Mouse (Mus musculus) liver, postnatal 0 days (tissue): Measurements from ENCODE around the gene Hacl1. TPM values are rescaled to one million over a fixed set of nuclear protein-coding genes. Genes with fewer than 3 reads are reported as not detected.
A peak's percentile ranks its signal among the peaks of the same experiment; 100 is the strongest.

Experiments used
- ATAC-seq: fragments of 200-750 bp; cut with Nextera tagmentation; 2 replicates; pipeline ENCODE4 v1.8.0; 2017; ENCODE audit warnings: mild to moderate bottlenecking, moderate library complexity
- DNase-seq: peaks from one replicate; pipeline ENCODE4 v3.0.0-alpha.2; 2016
- H3K27ac ChIP-seq: fragments of 300-500 bp; sonication (generic); 2 replicates; pipeline ENCODE4 v1.5.1; 2014; ENCODE audit warnings: antibody characterized with exemption, moderate library complexity, mild to moderate bottlenecking, low read depth
- H3K27me3 ChIP-seq: fragments of 300-500 bp; sonication (generic); 2 replicates; pipeline ENCODE4 v1.6.1; 2014; ENCODE audit warnings: low read length, control low read depth, mixed read lengths; ENCODE audit not compliant: insufficient read depth
- H3K36me3 ChIP-seq: fragments of 300-500 bp; sonication (generic); replicated peaks from 2 replicates; pipeline ENCODE4 v1.6.1; 2014; ENCODE audit warnings: mild to moderate bottlenecking, control low read depth, low read length, moderate library complexity, mixed read lengths; ENCODE audit not compliant: insufficient read depth
- H3K4me1 ChIP-seq: fragments of 300-500 bp; sonication (generic); 2 replicates; pipeline ENCODE4 v1.6.1; 2014; ENCODE audit warnings: antibody characterized with exemption, mild to moderate bottlenecking, control low read depth; ENCODE audit not compliant: insufficient read depth
- H3K4me2 ChIP-seq: fragments of 300-500 bp; sonication (generic); 2 replicates; pipeline ENCODE4 v1.6.1; 2014; ENCODE audit warnings: low read depth, mild to moderate bottlenecking, low read length, moderate library complexity, mixed read lengths
- H3K4me3 ChIP-seq: fragments of 300-500 bp; sonication (generic); 2 replicates; pipeline ENCODE4 v1.5.1; 2014; ENCODE audit warnings: low read depth, low read length
- H3K9ac ChIP-seq: fragments of 300-500 bp; sonication (generic); replicated peaks from 2 replicates; pipeline ENCODE4 v1.6.1; 2014; ENCODE audit warnings: mild to moderate bottlenecking, moderate library complexity
- H3K9me3 ChIP-seq: fragments of 300-500 bp; sonication (generic); 2 replicates; pipeline ENCODE4 v1.6.1; 2016; ENCODE audit warnings: mild to moderate bottlenecking, control low read depth, low read length, mixed read lengths
- CTCF ChIP-seq: sonication (generic); IDR thresholded peaks from 2 replicates; pipeline ENCODE4 v1.5.1; 2016; ENCODE audit warnings: antibody characterized with exemption, low read depth
- EP300 ChIP-seq: IDR thresholded peaks from 2 replicates; pipeline ENCODE4 v1.6.1; 2016; ENCODE audit warnings: antibody characterized with exemption, low read depth, mild to moderate bottlenecking
- WGBS: fragments of 180-500 bp; shearing (Covaris S2); extraction: QIAGEN DNeasy Blood & Tissue Kit; methylation state at CpG from one replicate; pipeline ENCODE4 v1.1.7; 2014; ENCODE audit not compliant: insufficient replicate concordance; 5-methylcytosine and 5-hydroxymethylcytosine counted together
- polyA plus RNA-seq: library from polyadenylated mRNA; unstranded; fragments of >200 nt; fragmentation: Nextera tagmentation; extraction: Ambion mirVana; gene quantifications from 2 replicates; pipeline ENCODE4 v1.2.1, GENCODE M21; 2015

Hacl1 gene
- polyA plus RNA-seq, 1 experiment from 2014 or later, result 310 TPM

DNA sequence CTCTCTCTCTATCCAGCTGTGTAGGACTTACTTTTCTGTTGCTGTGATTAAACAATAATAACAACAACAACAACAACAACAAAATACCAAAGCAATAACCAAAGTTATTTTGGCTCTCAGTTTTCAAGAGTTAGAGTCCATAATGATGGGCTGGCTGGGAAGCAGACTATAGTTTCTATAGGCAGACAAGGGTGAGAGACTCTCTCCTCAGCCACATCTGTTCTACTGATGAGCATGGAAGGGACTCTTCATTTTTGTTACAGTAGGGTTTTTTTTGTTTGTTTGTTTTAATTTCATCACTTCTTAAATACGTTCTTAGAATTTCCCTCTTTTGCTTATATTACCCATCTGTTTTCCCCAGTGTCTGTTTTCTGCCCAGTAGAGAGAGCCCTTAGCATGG lies 11.5 kb upstream of the Hacl1 start:
- DNase-seq (no peak), ATAC-seq (no peak)
- TF ChIP-seq EP300 (no peak), CTCF (no peak)
- no peaks in the 10 kb centered on the region for H3K27me3 ChIP-seq
- H3K9me3 ChIP-seq, result peaks cover 2% of the 10 kb centered on the region; the same call in 1 of the 2 replicates
- H3K4me2 ChIP-seq, result no peak overlapping the region
- whole genome bisulfite sequencing, result 82% methylated on average over 1 of the region's 1 CpGs
- no peak overlapping the region for H3K4me3 ChIP-seq
- H3K36me3 ChIP-seq, result no peaks in the 10 kb centered on the region
- H3K9ac ChIP-seq, result no peak overlapping the region
- no peak overlapping the region for H3K27ac ChIP-seq
- peaks cover 23% of the 10 kb centered on the region for H3K4me1 ChIP-seq

DNA sequence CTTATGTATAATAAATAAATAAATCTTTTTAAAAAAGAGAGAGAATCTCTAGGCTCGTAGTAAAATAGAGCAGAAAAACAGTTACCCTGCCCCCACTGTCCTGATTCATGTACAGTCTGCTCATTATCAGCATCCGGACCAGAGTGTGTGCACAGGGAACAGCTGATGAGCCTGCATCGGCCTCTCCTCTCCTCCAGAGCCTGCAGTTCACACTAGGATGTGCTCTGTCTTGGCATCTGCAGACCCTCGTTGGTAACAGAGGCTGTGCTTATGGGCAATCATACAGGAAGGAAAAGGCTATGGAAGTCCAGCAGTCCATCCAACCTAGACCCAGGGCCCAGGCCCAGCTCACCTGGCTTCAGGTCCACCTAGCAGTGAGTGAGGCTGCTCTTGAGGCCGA lies 11.0 kb upstream of the Hacl1 start:
- Histone ChIP-seq H3K4me3 (no peak overlapping the region), H3K27me3 (no peaks in the 10 kb centered on the region)
- ATAC-seq, result no peak

DNA sequence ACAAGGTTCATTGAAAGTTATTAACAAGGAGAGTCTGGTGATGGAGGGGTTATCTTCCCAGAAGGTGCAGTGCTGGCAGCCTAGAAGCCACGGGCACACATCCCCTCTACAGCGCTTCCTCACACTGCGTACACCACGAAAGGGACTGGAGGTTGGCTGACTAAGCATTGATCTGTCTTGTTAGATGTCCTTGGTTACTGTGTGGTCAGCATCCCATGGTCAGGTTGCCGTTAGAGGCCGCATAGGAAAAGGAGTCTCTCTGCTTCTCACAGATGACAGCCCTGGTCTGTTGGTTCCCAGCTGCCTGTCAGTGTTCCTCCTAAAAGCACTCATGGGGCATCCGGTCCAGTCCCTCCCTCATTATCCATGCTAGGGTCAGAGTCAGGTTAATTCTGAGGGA lies 10.1 kb upstream of the Hacl1 start:
- Histone ChIP-seq H3K9me3 (peaks cover 2% of the 10 kb centered on the region; the same call in 1 of the 2 replicates), H3K36me3 (no peaks in the 10 kb centered on the region), H3K27me3 (no peaks in the 10 kb centered on the region), H3K27ac (no peak overlapping the region), H3K4me2 (no peak overlapping the region), H3K9ac (no peak overlapping the region), H3K4me3 (no peak overlapping the region), H3K4me1 (peaks cover 18% of the 10 kb centered on the region)
- WGBS, result 66% methylated on average over 7 of the region's 7 CpGs
- ATAC-seq, result no peak
- DNase-seq, result no peak
- TF ChIP-seq EP300, result no peak
- TF ChIP-seq CTCF, result no peak

More for the DNA sequence above, 11.0 kb upstream of the Hacl1 start:
- TF ChIP-seq EP300 (no peak), CTCF (no peak)
- no peak overlapping the region for H3K27ac ChIP-seq
- no peak overlapping the region for H3K9ac ChIP-seq
- 56% methylated on average over 5 of the region's 5 CpGs for WGBS
- no peaks in the 10 kb centered on the region for H3K36me3 ChIP-seq
- no peak for DNase-seq
- no peak overlapping the region for H3K4me2 ChIP-seq
- H3K4me1 ChIP-seq, result peaks cover 18% of the 10 kb centered on the region
- peaks cover 2% of the 10 kb centered on the region; the same call in 1 of the 2 replicates for H3K9me3 ChIP-seq

DNA sequence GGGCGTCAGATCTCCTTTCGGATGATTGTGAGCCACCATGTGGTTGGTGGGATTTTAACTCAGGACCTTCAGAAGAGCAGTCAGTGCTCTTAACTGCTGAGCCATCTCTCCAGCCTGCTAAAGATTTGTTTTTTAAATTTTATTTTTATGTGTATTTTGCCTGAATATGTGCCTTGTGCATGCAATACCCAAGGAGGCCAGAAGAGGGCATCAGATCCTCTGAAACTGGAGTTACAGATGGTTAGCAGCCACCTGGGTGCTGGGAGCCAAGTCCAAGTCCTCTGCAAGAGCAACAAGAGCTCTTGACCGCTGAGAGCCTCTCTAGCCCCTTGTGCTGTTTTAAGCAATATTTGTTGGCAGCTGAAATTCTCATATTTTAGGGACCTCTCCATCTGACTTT lies 9.3 kb upstream of the Hacl1 start:
- Histone ChIP-seq H3K36me3 (no peaks in the 10 kb centered on the region), H3K27me3 (no peaks in the 10 kb centered on the region), H3K9ac (no peak overlapping the region), H3K4me3 (no peak overlapping the region), H3K9me3 (peaks cover 2% of the 10 kb centered on the region; the same call in 1 of the 2 replicates), H3K27ac (no peak overlapping the region), H3K4me1 (peaks cover 18% of the 10 kb centered on the region), H3K4me2 (no peak overlapping the region)
- TF ChIP-seq CTCF (peak; percentile 60), EP300 (no peak)
- no peak for ATAC-seq
- no peak for DNase-seq
- WGBS, result 95% methylated on average over 3 of the region's 3 CpGs

DNA sequence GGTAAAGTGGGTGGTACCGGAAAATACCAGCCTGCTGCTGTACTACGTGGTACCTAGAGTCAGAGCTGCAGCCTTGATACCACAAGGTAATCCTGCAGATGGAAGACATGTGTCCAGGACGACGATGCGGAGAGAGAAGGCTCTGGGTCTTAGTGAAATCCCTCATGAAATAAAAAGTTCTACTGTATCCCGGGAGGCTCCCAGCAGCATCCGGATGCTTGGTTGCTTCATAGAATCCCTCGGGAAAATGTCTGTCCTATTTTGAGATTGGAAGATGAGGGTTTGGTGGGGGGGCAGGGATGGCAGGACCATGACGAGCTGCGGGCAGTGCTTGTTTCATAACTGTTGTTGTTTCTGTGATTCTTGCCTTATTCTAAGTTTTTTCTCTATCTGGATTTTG lies 6.9 kb upstream of the Hacl1 start:
- no peak for ATAC-seq
- no peak for DNase-seq

DNA sequence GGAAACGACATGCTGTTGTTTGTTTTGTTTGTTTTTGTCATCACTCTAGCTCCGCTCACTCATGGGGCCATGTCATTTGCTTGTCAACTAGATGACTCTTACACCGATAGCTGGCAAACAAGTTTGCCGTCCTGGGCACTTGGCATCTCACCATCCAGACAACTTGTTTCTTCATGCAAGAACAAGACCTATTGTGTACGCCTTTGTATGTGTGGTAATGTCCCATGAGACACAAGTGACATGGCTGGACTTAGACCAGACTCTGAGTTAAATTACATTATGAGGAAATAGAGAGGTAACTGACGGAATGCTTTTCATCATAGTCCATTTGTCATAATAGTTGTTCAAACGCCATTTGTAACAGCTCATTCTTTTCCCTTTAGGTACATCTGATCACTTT lies 4.8 kb upstream of the Hacl1 start:
- Histone ChIP-seq H3K4me3 (no peak overlapping the region), H3K9me3 (peaks cover 2% of the 10 kb centered on the region; the same call in 1 of the 2 replicates), H3K9ac (no peak overlapping the region), H3K4me2 (no peak overlapping the region), H3K27ac (peak overlapping the region; percentile 85), H3K36me3 (no peaks in the 10 kb centered on the region), H3K4me1 (peaks cover 18% of the 10 kb centered on the region), H3K27me3 (no peaks in the 10 kb centered on the region)
- ATAC-seq (no peak), DNase-seq (no peak)
- TF ChIP-seq EP300, result peak; percentile 64
- no peak for TF ChIP-seq CTCF
- WGBS, result 89% methylated on average over 7 of the region's 7 CpGs

More for the DNA sequence above, 6.9 kb upstream of the Hacl1 start:
- H3K9me3 ChIP-seq, result peaks cover 2% of the 10 kb centered on the region; the same call in 1 of the 2 replicates
- no peak overlapping the region for H3K4me3 ChIP-seq
- no peak overlapping the region for H3K9ac ChIP-seq
- peaks cover 13% of the 10 kb centered on the region for H3K4me1 ChIP-seq
- no peaks in the 10 kb centered on the region for H3K36me3 ChIP-seq
- 85% methylated on average over 10 of the region's 10 CpGs for WGBS
- H3K4me2 ChIP-seq, result no peak overlapping the region
- no peaks in the 10 kb centered on the region for H3K27me3 ChIP-seq
- H3K27ac ChIP-seq, result no peak overlapping the region
- TF ChIP-seq EP300, result no peak
- TF ChIP-seq CTCF, result no peak

DNA sequence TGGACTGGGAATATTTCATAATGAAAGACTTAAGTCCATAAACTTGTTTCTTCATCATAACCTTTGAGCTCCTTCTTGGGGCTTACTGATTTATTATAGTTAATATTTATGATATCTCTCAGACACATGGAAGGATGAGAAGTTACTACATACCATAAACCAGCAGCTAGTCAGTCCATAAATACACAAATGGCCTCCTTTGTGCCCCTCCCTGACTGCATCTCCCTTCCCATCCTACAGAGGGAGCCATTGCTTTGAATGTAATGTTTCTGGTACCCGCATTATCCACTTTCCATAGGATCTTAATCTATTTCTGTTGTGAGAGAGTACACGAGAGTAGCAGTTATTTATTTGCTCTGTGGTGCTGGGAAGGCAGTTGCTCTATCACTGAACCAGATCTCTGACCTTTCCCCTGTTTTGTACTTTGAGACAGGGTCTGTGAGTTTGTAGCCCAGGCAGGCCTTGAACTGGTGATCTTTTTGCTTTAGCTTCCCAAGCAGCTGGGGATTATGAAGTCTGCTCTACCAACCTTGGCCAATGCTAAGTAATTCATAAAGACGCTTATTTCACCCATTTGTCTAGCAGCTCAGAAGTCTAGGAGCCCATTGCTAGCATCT lies 4.0 kb upstream of the Hacl1 start:
- TF ChIP-seq CTCF, result peak; percentile 70
- no peak for TF ChIP-seq EP300
- no peak for DNase-seq
- Histone ChIP-seq H3K27me3 (no peaks in the 10 kb centered on the region), H3K4me3 (no peak overlapping the region), H3K27ac (peak overlapping the region; percentile 85), H3K9ac (no peak overlapping the region), H3K4me1 (peaks cover 22% of the 10 kb centered on the region), H3K9me3 (no peaks in the 10 kb centered on the region), H3K36me3 (no peaks in the 10 kb centered on the region), H3K4me2 (no peak overlapping the region)
- WGBS, result 47% methylated on average over 3 of the region's 3 CpGs
- no peak for ATAC-seq
